33 mouse cellular contexts compared by ENCODE assay signal in the genomic region with DNA sequence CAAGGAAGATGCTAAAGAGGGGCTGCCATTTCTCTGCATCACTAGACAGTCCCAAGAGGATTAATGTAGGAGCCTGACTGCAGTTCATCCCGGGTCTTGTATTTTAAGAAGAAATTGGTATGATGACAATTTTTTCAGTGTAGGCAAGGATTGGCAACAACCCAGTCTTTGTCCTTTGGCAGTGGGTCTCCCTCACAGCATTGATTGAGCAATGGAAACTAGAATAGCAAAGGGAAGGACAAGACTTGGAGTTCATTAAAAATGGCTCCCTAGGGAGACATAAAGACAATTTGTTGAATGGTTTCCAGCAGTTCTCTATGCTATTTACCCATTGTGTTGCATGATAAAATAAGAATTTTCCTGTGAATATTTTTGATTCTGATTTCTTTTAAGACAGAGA. TPM values are rescaled to one million over a fixed set of nuclear protein-coding genes. Genes with fewer than 3 reads are reported as not detected.
A peak's percentile ranks its signal among the peaks of the same experiment; 100 is the strongest.
DNase-seq lines count a peak whose midpoint lies in the region; TF ChIP-seq lines count a peak whose summit lies in the region.
"Had no signal": no experiment of that assay in that cellular context is flagged by ENCODE, and none has a peak within 500 bp of the region (broad histone marks: within the 10 kb centered on the region; RNA-seq: fewer than 3 reads in every experiment).

No protein-coding gene starts in this region.

- H3K27me3 ChIP-seq in kidney, adult 2 months (replicated peaks; ENCODE audit: control insufficient read depth, insufficient read depth, low read length): no peaks in the 10 kb centered on the region
- H3K27me3 ChIP-seq: embryonic facial prominence, embryonic 12.5 days; embryonic facial prominence, embryonic 15.5 days; heart, embryonic 12.5 days; heart, embryonic 15.5 days; hindbrain, embryonic 13.5 days; intestine, embryonic 15.5 days had no signal

- H3K27ac ChIP-seq in kidney, adult 2 months (ENCODE audit: insufficient read depth, low read depth, low read length): no peak overlapping the region
- H3K27ac ChIP-seq: embryonic facial prominence, embryonic 12.5 days; embryonic facial prominence, embryonic 15.5 days; heart, embryonic 15.5 days; hindbrain, embryonic 10.5 days; hindbrain, embryonic 13.5 days; intestine, embryonic 15.5 days had no signal

- H3K4me1 ChIP-seq in kidney, adult 2 months (ENCODE audit: control insufficient read depth, insufficient read depth, low read length): no peaks in the 10 kb centered on the region
- H3K4me1 ChIP-seq: embryonic facial prominence, embryonic 12.5 days; embryonic facial prominence, embryonic 15.5 days; heart, embryonic 12.5 days; heart, embryonic 15.5 days; hindbrain, embryonic 10.5 days; hindbrain, embryonic 13.5 days; intestine, embryonic 15.5 days had no signal

- no peak overlapping the region for H3K4me3 ChIP-seq in kidney, adult 2 months (ENCODE audit: insufficient read depth, low read depth, low read length)
- H3K4me3 ChIP-seq: embryonic facial prominence, embryonic 12.5 days; embryonic facial prominence, embryonic 15.5 days; heart, embryonic 12.5 days; heart, embryonic 15.5 days; hindbrain, embryonic 10.5 days; hindbrain, embryonic 13.5 days; intestine, embryonic 15.5 days had no signal

- WGBS in kidney, adult 2 months: 59% methylated on average over 1 of the region's 1 CpGs

- no peak for TF ChIP-seq POLR2A in kidney, adult 2 months (IDR thresholded peaks at IDR 0.05; ENCODE audit: low read depth, low read length)

- DNase-seq in gastrocnemius, adult 18-20 months (ENCODE audit: low spot score): peak; percentile 45
- DNase-seq in gastrocnemius, postnatal 4 days (ENCODE audit: low spot score in 2 of 2): no peak
- peak; percentile 33 for DNase-seq in kidney, adult 2 months
- no peak for DNase-seq in kidney, postnatal 14 days
- DNase-seq in adipocyte (ENCODE audit: low spot score): peak; percentile 96
- no peak for DNase-seq in frontal cortex, postnatal 10 days (ENCODE audit: low spot score in 2 of 2)
- DNase-seq: adrenal gland, adult 8-10 months; cerebellum, adult 11 months; cerebellum, adult 2 months; cerebellum, adult 9-11 months; cerebellum, postnatal 25 days; forebrain, postnatal 0 days; heart, adult 18-20 months; heart, postnatal 10 days; heart, postnatal 36 days; kidney, adult 18-20 months had no signal

- H3K36me3 ChIP-seq in kidney, adult 2 months (ENCODE audit: control insufficient read depth, insufficient read depth, low read length): no peaks in the 10 kb centered on the region
- H3K36me3 ChIP-seq: embryonic facial prominence, embryonic 12.5 days; embryonic facial prominence, embryonic 15.5 days; heart, embryonic 12.5 days; heart, embryonic 15.5 days; hindbrain, embryonic 10.5 days; hindbrain, embryonic 13.5 days; intestine, embryonic 15.5 days had no signal

- no peak for TF ChIP-seq CTCF in kidney, adult 2 months (conservative IDR thresholded peaks at IDR 0.05; ENCODE audit: insufficient read depth, insufficient read length, low read depth, low read length)

RNA-seq across cellular contexts. Expression of a gene that starts 2.9 kb away (rescaled TPM):
- not detected for total RNA-seq in gastrocnemius, adult 18-20 months (2021)
- not detected for total RNA-seq in gastrocnemius, postnatal 4 days (2021)
- polyA plus RNA-seq in kidney, adult 2 months (2012; rRNA removed): not detected in 2 replicates
- total RNA-seq: adrenal gland, adult 8-10 months; adrenal gland, postnatal 4 days; common myeloid progenitor, adult 5-6 weeks; forebrain, postnatal 0 days; heart, adult 18-20 months; heart, postnatal 10 days; heart, postnatal 36 days; MEL had no signal
- polyA plus RNA-seq: C2C12; cerebellum, adult 2 months; embryonic facial prominence, embryonic 12.5 days; forebrain, embryonic 11.5 days; forebrain, embryonic 14.5 days; forebrain, postnatal 0 days; frontal cortex, adult 2 months; gonadal fat pad, adult 2 months; heart, embryonic 12.5 days; heart, embryonic 15.5 days; hindbrain, embryonic 10.5 days; hindbrain, embryonic 13.5 days; hindbrain, embryonic 16.5 days had no signal

RNA-seq across cellular contexts. Expression of a gene that starts 10.3 kb away (rescaled TPM):
- 1 to 10 TPM in 1 of 2 experiments, under 1 TPM in 1; 0.94 to 1.9 TPM for total RNA-seq in gastrocnemius, adult 18-20 months (2021)
- total RNA-seq in gastrocnemius, postnatal 4 days (2021): 1 to 10 TPM; 1.6 to 2.1 TPM
- 4.0 and 6.0 TPM in 2 replicates for polyA plus RNA-seq in kidney, adult 2 months (2012; rRNA removed)

RNA-seq across cellular contexts. Expression of a gene that starts 16.8 kb away (rescaled TPM):
- total RNA-seq in gastrocnemius, adult 18-20 months (2021): not detected
- not detected for total RNA-seq in gastrocnemius, postnatal 4 days (2021)
- not detected in 2 replicates for polyA plus RNA-seq in kidney, adult 2 months (2012; rRNA removed)
- total RNA-seq: adrenal gland, adult 8-10 months; adrenal gland, postnatal 4 days; common myeloid progenitor, adult 5-6 weeks; forebrain, postnatal 0 days; heart, adult 18-20 months; heart, postnatal 10 days; heart, postnatal 36 days; MEL had no signal
- polyA plus RNA-seq: C2C12; CD4-positive, CD25-positive, alpha-beta regulatory T cell, adult 4 months; cerebellum, adult 2 months; embryonic facial prominence, embryonic 12.5 days; embryonic facial prominence, embryonic 15.5 days; forebrain, embryonic 11.5 days; forebrain, embryonic 14.5 days; forebrain, postnatal 0 days; frontal cortex, adult 2 months; gonadal fat pad, adult 2 months; heart, embryonic 12.5 days; heart, embryonic 15.5 days; hindbrain, embryonic 10.5 days; hindbrain, embryonic 13.5 days; hindbrain, embryonic 16.5 days; intestine, embryonic 15.5 days had no signal

RNA-seq across cellular contexts. Expression of a gene that starts 23.8 kb away (rescaled TPM):
- not detected for total RNA-seq in gastrocnemius, adult 18-20 months (2021)
- total RNA-seq in gastrocnemius, postnatal 4 days (2021): not detected
- polyA plus RNA-seq in kidney, adult 2 months (2012; rRNA removed): not detected in 2 replicates
- total RNA-seq: adrenal gland, adult 8-10 months; adrenal gland, postnatal 4 days; common myeloid progenitor, adult 5-6 weeks; forebrain, postnatal 0 days; heart, adult 18-20 months; heart, postnatal 10 days; heart, postnatal 36 days; MEL had no signal
- polyA plus RNA-seq: C2C12; cerebellum, adult 2 months; embryonic facial prominence, embryonic 12.5 days; forebrain, embryonic 11.5 days; forebrain, embryonic 14.5 days; forebrain, postnatal 0 days; frontal cortex, adult 2 months; gonadal fat pad, adult 2 months; heart, embryonic 12.5 days; heart, embryonic 15.5 days; hindbrain, embryonic 10.5 days; hindbrain, embryonic 13.5 days; hindbrain, embryonic 16.5 days; intestine, embryonic 15.5 days had no signal

RNA-seq across cellular contexts. Expression of a gene that starts 36.5 kb away (rescaled TPM):
- not detected for total RNA-seq in gastrocnemius, adult 18-20 months (2021)
- total RNA-seq in gastrocnemius, postnatal 4 days (2021): not detected
- not detected in 2 replicates for polyA plus RNA-seq in kidney, adult 2 months (2012; rRNA removed)
- total RNA-seq: adrenal gland, adult 8-10 months; adrenal gland, postnatal 4 days; common myeloid progenitor, adult 5-6 weeks; forebrain, postnatal 0 days; heart, adult 18-20 months; heart, postnatal 10 days; heart, postnatal 36 days; MEL had no signal
- polyA plus RNA-seq: C2C12; CD4-positive, CD25-positive, alpha-beta regulatory T cell, adult 4 months; cerebellum, adult 2 months; embryonic facial prominence, embryonic 12.5 days; forebrain, embryonic 11.5 days; forebrain, embryonic 14.5 days; forebrain, postnatal 0 days; gonadal fat pad, adult 2 months; heart, embryonic 12.5 days; heart, embryonic 15.5 days; hindbrain, embryonic 10.5 days; hindbrain, embryonic 13.5 days; hindbrain, embryonic 16.5 days; intestine, embryonic 15.5 days had no signal

Comparison
In these comparisons a context has a peak if more than half of its experiments do, and no peak if none do; other contexts are left out.
1. DNase-seq: peak in gastrocnemius, adult 18-20 months (single experiment), kidney, adult 2 months (single experiment) and adipocyte (single experiment); none in gastrocnemius, postnatal 4 days (0 of 2), kidney, postnatal 14 days (single experiment) and frontal cortex, postnatal 10 days (0 of 2).